Mouse (Mus musculus): ENCODE data around the gene Pkp1.

DNA sequence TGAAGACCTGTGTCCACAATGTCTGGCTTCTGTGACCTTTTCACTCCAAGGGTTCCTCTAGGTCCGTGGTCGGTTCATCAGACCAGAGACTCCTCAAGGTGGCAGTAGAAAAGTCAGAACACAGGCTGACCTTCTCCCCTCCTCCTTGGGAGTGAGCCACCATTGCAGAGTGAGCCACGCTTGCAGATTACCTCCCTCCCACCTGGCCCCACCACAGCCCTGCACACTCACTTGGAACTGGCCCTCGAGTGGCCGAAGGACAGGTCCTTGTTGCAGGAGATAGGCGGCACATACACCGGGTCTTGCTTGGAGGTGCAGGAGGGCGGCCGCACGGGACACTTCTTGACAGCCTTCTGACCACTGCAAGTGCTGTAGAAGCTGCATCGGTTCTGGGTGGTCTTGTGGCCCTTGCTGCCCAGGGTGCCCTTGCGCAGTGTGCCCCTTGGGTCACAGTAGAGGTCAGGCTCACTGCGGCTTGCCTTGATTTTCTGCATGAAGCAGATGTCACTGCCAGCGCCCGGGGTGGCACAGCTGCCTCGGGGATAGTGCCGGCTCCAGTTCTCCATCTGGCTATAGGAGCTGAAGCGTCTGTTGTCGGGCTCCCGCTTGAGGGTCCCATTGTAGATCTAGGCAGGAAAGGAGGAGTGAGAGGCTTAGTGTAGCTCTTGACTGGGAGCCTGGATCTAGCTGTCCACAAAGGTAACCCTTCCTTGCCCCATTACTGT lies 29.4 kb downstream of the Pkp1 start:
- TF ChIP-seq CTCF (IDR thresholded peaks at IDR 0.05; ENCODE audit: borderline replicate concordance, insufficient read depth, low read length) (no peak), POLR2A (IDR thresholded peaks at IDR 0.05; ENCODE audit: low read depth, low read length) (no peak)
